Comparison of ENCODE assay signal across 8 mouse cellular contexts in the genomic region with DNA sequence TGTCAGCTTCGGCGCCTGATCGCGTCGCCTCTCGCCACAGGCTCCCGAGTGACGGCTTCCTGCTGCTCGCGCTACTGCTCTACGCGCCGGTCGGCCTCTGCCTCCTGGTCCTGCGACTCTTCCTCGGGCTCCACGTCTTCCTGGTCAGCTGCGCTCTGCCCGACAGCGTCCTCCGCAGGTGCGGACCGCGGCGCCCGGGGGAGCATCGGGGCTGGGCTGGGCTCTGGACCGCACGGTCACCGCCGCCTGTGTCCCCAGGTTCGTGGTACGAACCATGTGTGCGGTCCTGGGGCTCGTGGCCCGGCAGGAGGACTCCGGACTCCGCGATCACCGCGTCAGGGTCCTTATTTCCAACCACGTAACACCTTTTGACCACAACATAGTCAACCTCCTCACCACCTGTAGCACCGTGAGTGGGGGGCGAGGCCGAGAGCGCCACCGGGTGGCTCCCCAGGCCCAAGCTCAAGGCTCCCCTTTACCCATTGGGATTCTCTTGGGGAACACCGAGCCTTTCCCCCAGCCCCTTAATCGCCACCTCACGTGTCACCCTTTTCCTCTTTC. TPM values are rescaled to one million over a fixed set of nuclear protein-coding genes. Genes with fewer than 3 reads are reported as not detected.
DNase-seq lines count a peak whose midpoint lies in the region; ATAC-seq lines count a peak whose summit lies in the region.

A gene (minus strand): TSS at position 403 of the 561 bp plus-strand sequence.

- H3K4me2 ChIP-seq in forebrain, embryonic 16.5 days (ENCODE audit: low read length), result peak within 1 kb of the TSS; percentile 91

- H3K4me1 ChIP-seq in forebrain, embryonic 16.5 days (replicated peaks; ENCODE audit: control insufficient read depth, insufficient read depth, low read length), result peaks cover 24% of the 10 kb centered on the region
- peaks cover 40% of the 10 kb centered on the region for H3K4me1 ChIP-seq in hindbrain, embryonic 10.5 days (replicated peaks)
- H3K4me1 ChIP-seq in midbrain, embryonic 10.5 days, result peaks cover 37% of the 10 kb centered on the region

- ATAC-seq in cerebellum, adult (ENCODE audit: insufficient number of reproducible peaks, low FRiP score, low TSS enrichment), result peak; percentile 24
- ATAC-seq in forebrain, embryonic 16.5 days, result peak; percentile 26

- 0 out of 2 replicates have a peak, but pooled peaks cover under 1% of the 10 kb centered on the region for H3K27me3 ChIP-seq in forebrain, embryonic 16.5 days (replicated peaks; ENCODE audit: control insufficient read depth, insufficient read depth, low read length)
- 0 out of 2 replicates have a peak, but pooled peaks cover 3% of the 10 kb centered on the region for H3K27me3 ChIP-seq in hindbrain, embryonic 10.5 days (ENCODE audit: insufficient read depth, poor library complexity, severe bottlenecking)
- peaks cover 11% of the 10 kb centered on the region for H3K27me3 ChIP-seq in midbrain, embryonic 10.5 days (ENCODE audit: low read depth, poor library complexity, severe bottlenecking)

- H3K9ac ChIP-seq in forebrain, embryonic 16.5 days (replicated peaks; ENCODE audit: low read depth, low read length), result peak within 1 kb of the TSS; percentile 94

- H3K9me3 ChIP-seq in forebrain, embryonic 16.5 days (ENCODE audit: control insufficient read depth, low read length), result no peaks in the 10 kb centered on the region
- no peaks in the 10 kb centered on the region for H3K9me3 ChIP-seq in hindbrain, embryonic 10.5 days
- H3K9me3 ChIP-seq in midbrain, embryonic 10.5 days (replicated peaks), result no peaks in the 10 kb centered on the region

- peak within 1 kb of the TSS; percentile 98 for H3K4me3 ChIP-seq in forebrain, embryonic 16.5 days (replicated peaks; ENCODE audit: low read length)
- peak within 1 kb of the TSS; percentile 99 for H3K4me3 ChIP-seq in hindbrain, embryonic 10.5 days
- peak within 1 kb of the TSS; percentile 97 for H3K4me3 ChIP-seq in midbrain, embryonic 10.5 days

- H3K36me3 ChIP-seq in forebrain, embryonic 16.5 days (ENCODE audit: control insufficient read depth, insufficient read depth), result peaks cover 6% of the 10 kb centered on the region; the same call in 1 of the 2 replicates
- H3K36me3 ChIP-seq in hindbrain, embryonic 10.5 days, result peaks cover 47% of the 10 kb centered on the region
- H3K36me3 ChIP-seq in midbrain, embryonic 10.5 days, result peaks cover 52% of the 10 kb centered on the region

- no peak for DNase-seq in cerebellum, adult 11-12 months
- no peak for DNase-seq in adrenal gland, adult 8-10 months
- no peak for DNase-seq in hindbrain, embryonic 10.5 days (ENCODE audit: low spot score)
- peak in 1 of 2 experiments; percentile 32 for DNase-seq in left cerebral cortex, postnatal 36 days (ENCODE audit: low spot score in 2 of 2)
- DNase-seq in midbrain, embryonic 10.5 days (ENCODE audit: low spot score), result no peak
- DNase-seq in thymus, postnatal 14 days, result peak; percentile 74

- WGBS in forebrain, embryonic 16.5 days, result under 1% methylated on average over 50 of the region's 50 CpGs
- WGBS in hindbrain, embryonic 10.5 days, result under 1% methylated on average over 50 of the region's 50 CpGs
- under 1% methylated on average over 50 of the region's 50 CpGs for WGBS in midbrain, embryonic 10.5 days

- H3K27ac ChIP-seq in forebrain, embryonic 16.5 days (ENCODE audit: low read length), result peak within 1 kb of the TSS; percentile 88
- peak within 1 kb of the TSS; percentile 95 for H3K27ac ChIP-seq in hindbrain, embryonic 10.5 days
- peak within 1 kb of the TSS; percentile 91 for H3K27ac ChIP-seq in midbrain, embryonic 10.5 days (replicated peaks)

- intact Hi-C loops in left cerebral cortex, postnatal 36 days (cut with DNase I), result loop anchor here (1.0 to 2.0 kb wide), 3 partner anchors 23 to 59 kb away; a partner anchor contains a TSS

RNA-seq across cellular contexts. Expression of the gene that starts here (rescaled TPM):
- total RNA-seq in adrenal gland, adult 8-10 months (2022), result 10 to 100 TPM; 50.7 to 69.4 (median 61.0) TPM
- polyA plus RNA-seq in forebrain, embryonic 16.5 days (2015; fragmentation: Nextera tagmentation; extraction: Ambion mirVana), result 70.7 and 77.8 TPM in 2 replicates
- 70.9 and 82.5 TPM in 2 replicates for polyA plus RNA-seq in hindbrain, embryonic 10.5 days (2016; fragmentation: Nextera tagmentation; extraction: Ambion mirVana)
- 10 to 100 TPM; 41.6 to 48.5 TPM for total RNA-seq in left cerebral cortex, postnatal 36 days (2021)
- polyA plus RNA-seq in midbrain, embryonic 10.5 days (2016; fragmentation: Nextera tagmentation; extraction: Ambion mirVana), result 79.7 and 82.7 TPM in 2 replicates
